Mouse (Mus musculus): ENCODE measurements at regions not wholly inside any gene's neighbourhood (a gene's known extent, or its start where the extent isn't known, plus 50 kb on each side); places are given as distances from the start of the nearest gene placed in this dataset.

- no peak for DNase-seq
- intact Hi-C loops (cut with DNase I; ENCODE audit: low total_unique reads) = no loop called here
Measured at GRCm38 (mm10) chr19:15663659-15664255, 283.4 kb downstream of the Psat1 start.

- DNase-seq = no peak
- intact Hi-C loops (cut with DNase I; ENCODE audit: low total_unique reads) = no loop called here
Measured at GRCm38 (mm10) chr19:15658611-15659010, 288.5 kb downstream of the Psat1 start.

- intact Hi-C loops (cut with DNase I; ENCODE audit: low total_unique reads) = no loop called here
- no peak for DNase-seq
Measured at GRCm38 (mm10) chr19:15657846-15658245, 289.3 kb downstream of the Psat1 start.

GRCm38 (mm10) chr19:15649368-15649767 lies 297.8 kb downstream of the Psat1 start:
- intact Hi-C loops (cut with DNase I; ENCODE audit: low total_unique reads) = no loop called here
- peak; percentile 18 for DNase-seq

GRCm38 (mm10) chr19:15647313-15647712 lies 299.8 kb downstream of the Psat1 start:
- intact Hi-C loops (cut with DNase I; ENCODE audit: low total_unique reads) = no loop called here
- peak; percentile 6 for DNase-seq

GRCm38 (mm10) chr19:15644786-15645185 lies 302.4 kb downstream of the Psat1 start:
- DNase-seq = no peak
- intact Hi-C loops (cut with DNase I; ENCODE audit: low total_unique reads) = no loop called here

GRCm38 (mm10) chr19:15617233-15617915 lies 329.8 kb downstream of the Psat1 start:
- DNase-seq = peak; percentile 14
- intact Hi-C loops (cut with DNase I; ENCODE audit: low total_unique reads) = loop anchor here (10.0 kb wide), 1 partner anchor 1633 kb away; no protein-coding TSS in a partner anchor

GRCm38 (mm10) chr19:15614648-15615561 lies 332.2 kb downstream of the Psat1 start:
- no peak for DNase-seq
- intact Hi-C loops (cut with DNase I; ENCODE audit: low total_unique reads) = loop anchor here (10.0 kb wide), 1 partner anchor 1630 kb away; no protein-coding TSS in a partner anchor

GRCm38 (mm10) chr19:15611137-15611758 lies 335.9 kb downstream of the Psat1 start:
- no peak for DNase-seq
- intact Hi-C loops (cut with DNase I; ENCODE audit: low total_unique reads) = loop anchor here (10.0 kb wide), 1 partner anchor 1626 kb away; no protein-coding TSS in a partner anchor

- intact Hi-C loops (cut with DNase I; ENCODE audit: low total_unique reads) = no loop called here
- no peak for DNase-seq
Measured at GRCm38 (mm10) chr19:15606440-15606839, 340.7 kb downstream of the Psat1 start.

GRCm38 (mm10) chr19:15592821-15593220 lies 354.3 kb downstream of the Psat1 start:
- intact Hi-C loops (cut with DNase I; ENCODE audit: low total_unique reads) = no loop called here
- DNase-seq = no peak

GRCm38 (mm10) chr19:15583782-15584693 lies 363.1 kb downstream of the Psat1 start:
- DNase-seq = no peak
- intact Hi-C loops (cut with DNase I; ENCODE audit: low total_unique reads) = no loop called here

GRCm38 (mm10) chr19:15583106-15583781 lies 363.9 kb downstream of the Psat1 start:
- intact Hi-C loops (cut with DNase I; ENCODE audit: low total_unique reads) = no loop called here
- no peak for DNase-seq

- no peak for DNase-seq
- intact Hi-C loops (cut with DNase I; ENCODE audit: low total_unique reads) = no loop called here
Measured at GRCm38 (mm10) chr19:15571204-15571603, 375.9 kb downstream of the Psat1 start.

- DNase-seq = no peak
- intact Hi-C loops (cut with DNase I; ENCODE audit: low total_unique reads) = no loop called here
Measured at GRCm38 (mm10) chr19:15561511-15561910, 385.6 kb downstream of the Psat1 start.

GRCm38 (mm10) chr19:15553953-15554352 lies 393.2 kb downstream of the Psat1 start:
- no peak for DNase-seq
- intact Hi-C loops (cut with DNase I; ENCODE audit: low total_unique reads) = no loop called here

- no peak for DNase-seq
- intact Hi-C loops (cut with DNase I; ENCODE audit: low total_unique reads) = no loop called here
Measured at GRCm38 (mm10) chr19:15517853-15518252, 429.3 kb downstream of the Psat1 start.

All from gastrocnemius, postnatal 14 days (tissue).